Mouse (Mus musculus): ENCODE measurements around the gene Entpd7. TPM values are rescaled to one million over a fixed set of nuclear protein-coding genes. Genes with fewer than 3 reads are reported as not detected.

Gene Entpd7
- total RNA-seq, 2 experiments from 2014 or later, result 15.9 to 16.7 TPM

DNA sequence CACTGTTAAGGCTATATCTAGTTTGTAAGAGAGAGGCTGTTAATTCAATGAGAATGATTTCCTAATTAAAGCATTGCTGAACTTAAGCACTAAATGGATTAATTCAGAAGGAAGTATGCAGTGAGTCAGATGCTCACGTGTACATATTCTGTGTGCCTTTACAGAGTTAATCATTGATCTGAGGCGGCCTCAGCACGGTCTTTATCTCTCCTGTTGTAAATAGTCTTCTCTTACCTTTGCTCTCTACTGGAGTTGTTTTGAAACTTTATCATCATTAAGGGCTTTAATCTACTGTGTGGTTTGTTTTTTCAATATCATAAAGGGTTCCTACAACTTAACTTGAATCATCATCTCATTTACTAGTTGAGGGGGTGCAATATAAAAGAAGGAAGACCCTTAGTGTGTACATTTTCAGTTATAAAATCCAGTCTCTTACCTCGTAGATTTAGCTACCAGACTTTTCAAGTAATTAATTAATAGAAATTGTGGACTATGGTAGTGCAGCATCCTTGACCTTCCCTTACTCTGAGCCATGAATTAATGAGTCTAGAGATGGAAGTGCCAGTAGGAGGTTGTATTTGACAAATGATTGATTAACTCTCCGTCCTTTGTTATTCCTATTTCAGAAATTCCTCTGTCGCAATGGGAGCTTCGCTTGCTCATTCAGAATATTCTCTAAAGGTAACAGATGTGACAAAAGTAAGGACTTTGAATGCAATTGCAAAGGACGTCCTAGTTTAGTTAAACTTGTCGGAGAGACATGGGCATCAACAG is 78.3 kb downstream of the Entpd7 start:
- no peak for DNase-seq (ENCODE audit: low spot score in 2 of 2)

DNA sequence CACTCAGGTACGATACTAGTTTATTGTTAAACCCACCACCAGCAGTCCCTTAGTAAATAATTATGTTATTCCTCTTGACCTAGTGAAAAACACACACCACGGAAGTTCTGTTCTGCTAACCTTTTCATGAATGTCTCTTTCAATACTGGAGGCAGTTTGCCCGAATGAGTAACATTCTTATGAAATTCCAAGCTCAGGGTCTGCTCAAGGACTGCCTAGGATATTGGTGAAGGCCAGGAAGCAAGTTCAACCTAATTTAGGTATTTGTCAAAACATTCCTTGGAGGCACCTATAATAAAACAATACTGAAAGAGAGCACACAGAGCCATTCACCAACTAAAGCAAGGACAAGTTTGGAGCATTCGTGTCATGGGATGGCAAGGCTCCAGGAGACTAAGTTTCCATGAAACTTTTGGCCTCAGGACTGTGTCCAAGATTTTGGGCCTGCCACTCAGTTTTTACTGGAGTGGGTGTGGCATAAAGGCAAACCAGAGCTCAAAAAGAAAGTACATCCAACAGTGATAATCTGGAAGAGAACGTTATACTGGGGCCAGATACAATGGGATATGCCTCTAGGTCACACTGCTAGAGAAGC is 80.0 kb downstream of the Entpd7 start:
- no peak for DNase-seq (ENCODE audit: low spot score in 2 of 2)

DNA sequence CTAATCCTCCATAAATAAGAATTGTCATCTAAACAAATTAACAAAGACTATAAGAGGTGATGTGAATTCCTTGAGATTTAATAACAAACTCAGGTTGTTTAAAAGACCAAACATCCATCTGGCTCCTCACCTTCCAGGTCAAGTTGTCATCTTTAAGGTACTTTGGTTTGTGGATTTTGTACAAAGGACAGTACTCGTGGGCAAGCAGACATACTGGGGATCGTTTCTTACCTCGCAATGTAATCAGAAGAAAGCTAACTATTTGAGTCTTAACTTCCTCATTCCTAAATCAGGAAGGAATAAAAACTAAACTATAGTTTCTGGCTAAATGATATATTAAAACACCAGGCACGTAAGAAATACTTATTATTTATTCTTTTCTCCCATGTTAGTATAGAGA is 81.1 kb downstream of the Entpd7 start:
- no peak for DNase-seq (ENCODE audit: low spot score in 2 of 2)

DNA sequence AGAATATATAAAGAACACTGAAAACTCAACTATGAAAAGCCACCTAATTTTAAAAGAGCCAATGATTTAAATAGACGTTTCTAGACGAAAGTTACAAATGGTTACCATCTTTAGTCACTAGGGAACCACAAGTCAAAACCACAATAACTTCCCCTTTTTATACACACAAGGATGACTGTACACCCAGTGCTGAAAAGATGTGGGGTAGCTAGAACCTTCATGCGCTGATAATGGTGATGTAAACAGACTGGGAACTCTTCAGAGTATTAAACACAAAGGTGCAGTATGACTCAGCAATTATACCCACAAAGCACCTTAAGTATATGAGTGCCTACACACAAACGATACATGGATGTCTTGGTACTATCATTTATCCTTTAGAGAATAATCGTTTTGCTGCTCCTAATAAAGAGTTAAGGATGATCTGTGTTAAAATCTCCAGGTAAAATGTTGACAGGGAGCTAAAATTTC is 82.1 kb downstream of the Entpd7 start:
- DNase-seq (ENCODE audit: low spot score in 2 of 2), result no peak

DNA sequence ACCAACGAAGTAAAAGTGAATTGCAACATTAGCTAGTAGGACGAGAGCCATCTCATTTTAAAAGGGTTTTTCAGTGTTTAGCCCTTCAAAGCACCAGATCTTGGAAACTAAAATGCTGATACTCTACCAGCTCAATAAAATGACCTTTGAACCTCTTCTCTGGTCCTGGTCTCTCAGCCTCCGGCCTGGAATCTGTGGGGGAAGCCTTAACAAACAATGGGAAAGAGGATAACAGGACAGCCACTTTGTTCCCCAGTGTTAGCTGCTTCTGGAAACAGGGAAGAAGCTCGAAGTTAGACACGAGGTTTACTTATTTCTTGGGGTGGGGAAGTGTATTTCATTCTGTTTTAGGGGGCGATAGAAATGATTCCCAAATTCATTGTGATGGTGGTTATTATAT is 82.8 kb downstream of the Entpd7 start:
- no peak for DNase-seq (ENCODE audit: low spot score in 2 of 2)

DNA sequence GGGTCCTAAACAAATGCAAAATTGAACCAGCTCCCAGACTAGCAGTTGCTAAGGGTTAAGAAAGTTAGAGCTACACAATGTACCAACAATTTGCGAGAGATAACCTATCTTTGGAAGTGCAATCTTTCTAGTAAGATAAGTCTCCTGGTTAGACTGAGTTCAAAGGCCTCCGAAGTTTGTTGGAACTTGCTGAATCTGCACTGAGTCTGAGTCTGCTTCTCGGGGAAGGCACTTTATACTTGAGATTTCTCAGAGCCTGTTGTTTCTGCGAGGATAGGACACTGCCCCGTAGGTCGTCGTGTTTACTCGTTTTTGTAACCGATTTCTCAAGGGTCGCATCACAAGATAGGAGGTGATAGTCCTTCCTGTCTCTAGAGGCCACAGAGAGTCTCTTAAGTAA is 86.0 kb downstream of the Entpd7 start:
- DNase-seq (ENCODE audit: low spot score in 2 of 2), result no peak

DNA sequence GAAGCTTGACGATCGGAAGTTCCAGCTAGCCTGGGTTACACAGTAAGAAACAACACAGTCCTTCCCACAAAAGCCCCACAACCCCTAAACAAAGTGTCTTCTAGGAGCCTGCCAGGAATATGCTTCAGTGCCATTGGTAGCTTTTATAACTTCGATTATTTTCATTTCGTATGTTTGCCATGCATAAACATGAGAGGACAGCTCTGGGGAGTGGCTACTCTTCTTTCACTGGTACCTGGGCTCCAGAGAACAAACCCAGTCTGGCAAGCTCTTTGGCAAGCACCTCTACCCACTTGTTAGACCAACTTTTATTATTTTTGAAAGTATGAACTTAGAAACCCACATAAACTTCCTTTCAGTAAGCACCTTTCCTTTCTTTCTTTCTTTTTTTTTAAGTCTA is 87.1 kb downstream of the Entpd7 start:
- no peak for DNase-seq (ENCODE audit: low spot score in 2 of 2)

DNA sequence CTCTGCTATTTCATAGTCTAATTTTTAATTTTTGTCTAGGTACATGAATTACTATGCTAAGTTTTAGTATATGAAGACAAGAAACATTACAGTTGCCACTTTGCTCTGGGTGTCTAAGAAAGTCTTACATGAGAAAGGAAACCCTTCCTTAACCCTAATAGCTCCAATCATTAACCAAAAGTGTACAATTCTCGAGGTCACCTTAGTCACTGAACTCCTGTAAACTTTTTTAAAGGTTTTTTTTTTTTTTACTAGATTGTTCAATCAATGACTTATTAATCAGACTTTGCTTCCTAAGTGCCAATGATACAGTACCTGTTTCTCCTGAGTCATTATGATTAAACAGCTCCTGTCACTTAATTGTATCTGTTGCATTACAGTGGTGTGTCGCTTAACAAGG is 87.8 kb downstream of the Entpd7 start:
- DNase-seq (ENCODE audit: low spot score in 2 of 2), result no peak

DNA sequence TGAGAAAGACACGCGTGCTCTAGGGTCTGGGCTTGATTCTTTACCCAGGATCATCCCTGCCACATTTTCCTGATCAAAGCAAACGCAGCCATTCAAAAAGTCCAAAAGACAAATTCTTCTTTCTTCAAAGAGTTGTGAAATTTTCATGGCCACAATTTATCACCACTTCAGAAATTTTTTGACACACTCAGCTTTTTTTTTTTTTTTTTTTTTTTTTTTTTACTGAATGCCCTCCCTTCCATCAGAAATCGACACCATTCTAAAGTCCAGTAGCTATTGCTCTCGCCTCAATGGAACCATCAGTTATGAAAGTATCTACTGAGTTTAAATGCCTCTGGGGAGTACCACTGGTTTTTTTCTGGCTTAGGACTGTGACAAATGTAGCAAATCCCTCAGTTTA is 90.9 kb downstream of the Entpd7 start:
- no peak for DNase-seq (ENCODE audit: low spot score in 2 of 2)

DNA sequence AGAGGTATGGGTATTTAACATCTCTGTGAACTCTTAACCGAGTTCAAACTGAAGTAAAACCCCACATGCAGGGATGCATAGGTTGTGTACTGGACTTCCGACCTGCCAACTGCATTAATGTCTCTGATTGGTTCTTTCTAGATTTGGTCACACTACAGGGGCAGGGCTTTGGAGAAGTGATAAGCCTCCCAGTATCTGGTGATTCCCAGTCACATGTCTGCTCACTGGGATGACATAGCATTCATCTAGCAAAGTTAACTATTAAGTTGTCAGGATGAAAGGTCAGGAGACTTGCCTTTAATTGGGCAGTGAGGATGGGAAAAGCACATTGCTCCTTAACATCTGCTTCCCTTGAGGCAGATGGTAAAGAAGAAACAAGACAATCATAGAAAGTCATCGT is 92.5 kb downstream of the Entpd7 start, which contains the start of gene Abcc2:
TSS of gene Abcc2 (plus strand) at position 213 of the 400 bp plus-strand sequence.
- DNase-seq (ENCODE audit: low spot score in 2 of 2), result no peak

Other genes starting within 250 kb of the Entpd7 start
- 100 to 1,000 TPM; 116 TPM for gene Cnnm1, start 249.2 kb upstream of the Entpd7 start, total RNA-seq (2021)
- 100 to 1,000 TPM; 374 to 381 TPM for gene Got1, start 165.1 kb upstream of the Entpd7 start, total RNA-seq (2021)
- not detected for gene Nkx2-3, start 77.3 kb upstream of the Entpd7 start, total RNA-seq (2021)
- 10 to 100 TPM; 42.4 to 43.8 TPM for gene Slc25a28, start 14.8 kb upstream of the Entpd7 start, total RNA-seq (2021)
- gene Cutc, start 63.3 kb downstream of the Entpd7 start, total RNA-seq (2021), result 1 to 10 TPM; 5.2 to 7.8 TPM
- gene Cox15, start 63.3 kb downstream of the Entpd7 start, total RNA-seq (2021), result 10 to 100 TPM; 11.8 to 16.5 TPM
- gene Abcc2, start 92.5 kb downstream of the Entpd7 start, total RNA-seq (2021), result under 1 TPM in 1 of 2 experiments, not detected in 1; 0.05 TPM